Mouse (Mus musculus) limb, embryonic 14.5 days (tissue): ENCODE measurements around the gene Klf1. TPM values are rescaled to one million over a fixed set of nuclear protein-coding genes. Genes with fewer than 3 reads are reported as not detected.
A peak's percentile ranks its signal among the peaks of the same experiment; 100 is the strongest.

ENCODE experiments used
- ATAC-seq: fragments of 200-750 bp; cut with Nextera tagmentation; 2 replicates; pipeline ENCODE4 v1.8.0; 2017; ENCODE audit warnings: low read depth, moderate number of reproducible peaks, moderate TSS enrichment; ENCODE audit not compliant: low FRiP score
- DNase-seq: peaks from one replicate; pipeline ENCODE4 v3.0.0-alpha.2; 2015; ENCODE audit warnings: low spot score
- H3K27ac ChIP-seq: fragments of 300-500 bp; sonication (generic); replicated peaks from 2 replicates; pipeline ENCODE4 v1.5.1; 2014; ENCODE audit warnings: low read depth, mild to moderate bottlenecking, low read length, moderate library complexity, mixed read lengths
- H3K27me3 ChIP-seq: fragments of 300-500 bp; sonication (generic); 2 replicates; pipeline ENCODE4 v1.6.1; 2014; ENCODE audit warnings: low read length, mixed read lengths; ENCODE audit not compliant: control insufficient read depth, insufficient read depth
- H3K36me3 ChIP-seq: fragments of 300-500 bp; sonication (generic); 2 replicates; pipeline ENCODE4 v1.6.1; 2014; ENCODE audit warnings: mild to moderate bottlenecking, low read length, moderate library complexity, mixed read lengths; ENCODE audit not compliant: control insufficient read depth, insufficient read depth
- H3K4me1 ChIP-seq: fragments of 300-500 bp; sonication (generic); 2 replicates; pipeline ENCODE4 v1.6.1; 2014; ENCODE audit warnings: antibody characterized with exemption, low read length, mixed read lengths; ENCODE audit not compliant: control insufficient read depth, insufficient read depth
- H3K4me2 ChIP-seq: fragments of 300-500 bp; sonication (generic); replicated peaks from 2 replicates; pipeline ENCODE4 v1.6.1; 2014; ENCODE audit warnings: low read depth, mild to moderate bottlenecking, low read length, moderate library complexity; ENCODE audit not compliant: severe bottlenecking
- H3K4me3 ChIP-seq: fragments of 300-500 bp; sonication (generic); replicated peaks from 2 replicates; pipeline ENCODE4 v1.5.1; 2014; ENCODE audit warnings: low read length
- H3K9ac ChIP-seq: fragments of 300-500 bp; sonication (generic); 2 replicates; pipeline ENCODE4 v1.6.1; 2014; ENCODE audit warnings: mild to moderate bottlenecking, low read depth, low read length, moderate library complexity; ENCODE audit not compliant: severe bottlenecking
- H3K9me3 ChIP-seq: fragments of 300-500 bp; sonication (generic); 2 replicates; pipeline ENCODE4 v1.6.1; 2016; ENCODE audit warnings: low read length; ENCODE audit not compliant: control insufficient read depth
- POLR2A ChIP-seq: fragments of 200-500 bp; IDR thresholded peaks from 2 replicates; pipeline ENCODE4 v1.8.0; 2012; ENCODE audit warnings: inconsistent platforms, mild to moderate bottlenecking, moderate library complexity, borderline replicate concordance; ENCODE audit not compliant: insufficient read depth, insufficient read length; ENCODE audit errors: extremely low read depth
- WGBS: fragments of 180-500 bp; shearing (Covaris S2); extraction: QIAGEN DNeasy Blood & Tissue Kit; methylation state at CpG from one replicate; pipeline ENCODE4 v1.1.7; 2014; 5-methylcytosine and 5-hydroxymethylcytosine counted together
- polyA plus RNA-seq, 2 experiments: library from polyadenylated mRNA; depleted of rRNA in 1 of 2; stranded (reverse) in 1 of 2; unstranded in 1 of 2; fragments of >200 nt; fragmentation: Nextera tagmentation in 1 of 2; extraction: Ambion mirVana in 1 of 2; gene quantifications; 2 replicates each; pipeline versions ENCODE4 v1.2.1 to v1.2.3; 2012 to 2014

The Klf1 gene
- polyA plus RNA-seq, 2 experiments: 2.0 to 2.5 TPM

GRCm38 (mm10) chr8:84884728-84885127 lies 17.0 kb upstream of the Klf1 start:
- ATAC-seq (no peak), DNase-seq (no peak)
- Histone ChIP-seq H3K9me3 (no peaks in the 10 kb centered on the region), H3K4me1 (no peaks in the 10 kb centered on the region), H3K27ac (no peak overlapping the region), H3K36me3 (peaks cover 45% of the 10 kb centered on the region), H3K4me3 (no peak overlapping the region), H3K27me3 (no peaks in the 10 kb centered on the region), H3K4me2 (no peak overlapping the region), H3K9ac (no peak overlapping the region)
- no peak for TF ChIP-seq POLR2A
- 86% methylated on average over 4 of the region's 4 CpGs for WGBS

- TF ChIP-seq POLR2A: no peak
- H3K4me1 ChIP-seq: peaks cover 6% of the 10 kb centered on the region
- H3K27ac ChIP-seq: no peak overlapping the region
- no peak for DNase-seq
- WGBS: 96% methylated on average over 3 of the region's 3 CpGs
- H3K4me3 ChIP-seq: no peak overlapping the region
- H3K4me2 ChIP-seq: no peak overlapping the region
- H3K9me3 ChIP-seq: no peaks in the 10 kb centered on the region
- peaks cover 44% of the 10 kb centered on the region for H3K36me3 ChIP-seq
- H3K27me3 ChIP-seq: no peaks in the 10 kb centered on the region
- no peak overlapping the region for H3K9ac ChIP-seq
- no peak for ATAC-seq
Measured at GRCm38 (mm10) chr8:84888280-84888679, 13.4 kb upstream of the Klf1 start.

- H3K9ac ChIP-seq: no peak overlapping the region
- peaks cover 41% of the 10 kb centered on the region for H3K36me3 ChIP-seq
- WGBS: 89% methylated on average over 1 of the region's 1 CpGs
- no peak overlapping the region for H3K4me2 ChIP-seq
- ATAC-seq: no peak
- H3K27ac ChIP-seq: no peak overlapping the region
- H3K27me3 ChIP-seq: no peaks in the 10 kb centered on the region
- H3K4me3 ChIP-seq: no peak overlapping the region
- TF ChIP-seq POLR2A: no peak
- DNase-seq: no peak
- H3K4me1 ChIP-seq: peaks cover 6% of the 10 kb centered on the region
- no peaks in the 10 kb centered on the region for H3K9me3 ChIP-seq
Measured at GRCm38 (mm10) chr8:84889141-84889540, 12.6 kb upstream of the Klf1 start.

- peak overlapping the region; percentile 66 for H3K9ac ChIP-seq
- peak overlapping the region; percentile 54 for H3K4me3 ChIP-seq
- peaks cover 9% of the 10 kb centered on the region for H3K4me1 ChIP-seq
- peak overlapping the region; percentile 73 for H3K4me2 ChIP-seq
- TF ChIP-seq POLR2A: no peak
- 11% methylated on average over 31 of the region's 31 CpGs for WGBS
- H3K36me3 ChIP-seq: peaks cover 18% of the 10 kb centered on the region
- no peak for DNase-seq
- peak; percentile 32; the same call in 1 of the 2 replicates for ATAC-seq
- H3K27me3 ChIP-seq: no peaks in the 10 kb centered on the region
- H3K27ac ChIP-seq: no peak overlapping the region
- H3K9me3 ChIP-seq: no peaks in the 10 kb centered on the region
Measured at GRCm38 (mm10) chr8:84892993-84893708, 8.6 kb upstream of the Klf1 start.

GRCm38 (mm10) chr8:84893709-84894134 lies 8.0 kb upstream of the Klf1 start, which contains the start of gene Gcdh:
Gene Gcdh, minus strand, starts transcription at chr8:84893921.
- Histone ChIP-seq H3K4me3 (peak within 1 kb of the TSS; percentile 54), H3K4me2 (peak within 1 kb of the TSS; percentile 73), H3K27ac (no peak within 1 kb of the TSS), H3K4me1 (peaks cover 9% of the 10 kb centered on the region), H3K36me3 (peaks cover 12% of the 10 kb centered on the region), H3K9me3 (no peaks in the 10 kb centered on the region), H3K9ac (peak within 1 kb of the TSS; percentile 66), H3K27me3 (no peaks in the 10 kb centered on the region)
- 1% methylated on average over 11 of the region's 11 CpGs for WGBS
- DNase-seq (peak; percentile 97), ATAC-seq (peak; percentile 99)
- TF ChIP-seq POLR2A: peak; percentile 47; the same call in 1 of the 2 replicates

GRCm38 (mm10) chr8:84895963-84896362 lies 5.8 kb upstream of the Klf1 start:
- H3K9me3 ChIP-seq: no peaks in the 10 kb centered on the region
- no peak overlapping the region for H3K27ac ChIP-seq
- no peak overlapping the region for H3K4me2 ChIP-seq
- TF ChIP-seq POLR2A: no peak
- no peak overlapping the region for H3K9ac ChIP-seq
- H3K4me3 ChIP-seq: no peak overlapping the region
- peaks cover 9% of the 10 kb centered on the region for H3K4me1 ChIP-seq
- DNase-seq: no peak
- no peaks in the 10 kb centered on the region for H3K27me3 ChIP-seq
- 0 out of 2 replicates have a peak, but pooled peaks cover 3% of the 10 kb centered on the region for H3K36me3 ChIP-seq
- WGBS: 84% methylated on average over 5 of the region's 5 CpGs
- no peak for ATAC-seq
